Mouse (Mus musculus) hindbrain, embryonic 12.5 days (tissue): ENCODE measurements around the gene D7Ertd443e. TPM values are rescaled to one million over a fixed set of nuclear protein-coding genes. Genes with fewer than 3 reads are reported as not detected.
A peak's percentile ranks its signal among the peaks of the same experiment; 100 is the strongest.

Experiments
- ATAC-seq: fragments of 200-750 bp; cut with Nextera tagmentation; 2 replicates; pipeline ENCODE4 v1.8.0; 2017; ENCODE audit warnings: moderate TSS enrichment; ENCODE audit not compliant: low FRiP score
- H3K27ac ChIP-seq: fragments of 300-500 bp; sonication (generic); 2 replicates; pipeline ENCODE4 v1.5.1; 2016; ENCODE audit warnings: mild to moderate bottlenecking
- H3K27me3 ChIP-seq: fragments of 300-500 bp; sonication (generic); 2 replicates; pipeline ENCODE4 v1.6.1; 2016; ENCODE audit warnings: mild to moderate bottlenecking
- H3K36me3 ChIP-seq: fragments of 300-500 bp; sonication (generic); 2 replicates; pipeline ENCODE4 v1.6.1; 2016; ENCODE audit warnings: mild to moderate bottlenecking
- H3K4me1 ChIP-seq: fragments of 300-500 bp; sonication (generic); 2 replicates; pipeline ENCODE4 v1.6.1; 2016
- H3K4me2 ChIP-seq: fragments of 300-500 bp; sonication (generic); replicated peaks from 2 replicates; pipeline ENCODE4 v1.6.1; 2016; ENCODE audit warnings: mild to moderate bottlenecking
- H3K4me3 ChIP-seq: fragments of 300-500 bp; sonication (generic); 2 replicates; pipeline ENCODE4 v1.5.1; 2016; ENCODE audit warnings: mild to moderate bottlenecking
- H3K9ac ChIP-seq: fragments of 300-500 bp; sonication (generic); 2 replicates; pipeline ENCODE4 v1.6.1; 2016; ENCODE audit warnings: mild to moderate bottlenecking, moderate library complexity
- H3K9me3 ChIP-seq: fragments of 300-500 bp; sonication (generic); replicated peaks from 2 replicates; pipeline ENCODE4 v1.6.1; 2016; ENCODE audit warnings: mild to moderate bottlenecking
- WGBS: fragments of 180-500 bp; shearing (Covaris S2); methylation state at CpG from one replicate; pipeline ENCODE4 v1.1.7; 2016; 5-methylcytosine and 5-hydroxymethylcytosine counted together
- polyA plus RNA-seq: library from polyadenylated mRNA; unstranded; fragments of >200 nt; fragmentation: Nextera tagmentation; extraction: Ambion mirVana; gene quantifications from 2 replicates; pipeline ENCODE4 v1.2.1, GENCODE M21; 2016

Gene D7Ertd443e
- polyA plus RNA-seq, 1 experiment from 2014 or later = 0.35 TPM

- no peak overlapping the region for H3K9ac ChIP-seq
- H3K36me3 ChIP-seq = no peaks in the 10 kb centered on the region
- H3K27me3 ChIP-seq = no peaks in the 10 kb centered on the region
- H3K27ac ChIP-seq = no peak overlapping the region
- H3K4me2 ChIP-seq = no peak overlapping the region
- WGBS = 68% methylated on average over 2 of the region's 2 CpGs
- ATAC-seq = no peak
- no peak overlapping the region for H3K4me3 ChIP-seq
- H3K4me1 ChIP-seq = no peaks in the 10 kb centered on the region
- H3K9me3 ChIP-seq = no peaks in the 10 kb centered on the region
Measured at GRCm38 (mm10) chr7:134237356-134237755, 148.1 kb downstream of the D7Ertd443e start.

- Histone ChIP-seq H3K4me1 (no peaks in the 10 kb centered on the region), H3K9me3 (no peaks in the 10 kb centered on the region), H3K4me2 (no peak overlapping the region), H3K27ac (no peak overlapping the region), H3K4me3 (no peak overlapping the region), H3K9ac (no peak overlapping the region), H3K27me3 (no peaks in the 10 kb centered on the region), H3K36me3 (no peaks in the 10 kb centered on the region)
- ATAC-seq = no peak
Measured at GRCm38 (mm10) chr7:134236727-134237126, 148.7 kb downstream of the D7Ertd443e start.

- Histone ChIP-seq H3K9ac (no peak overlapping the region), H3K27ac (no peak overlapping the region), H3K27me3 (no peaks in the 10 kb centered on the region), H3K4me1 (no peaks in the 10 kb centered on the region), H3K9me3 (no peaks in the 10 kb centered on the region), H3K36me3 (no peaks in the 10 kb centered on the region), H3K4me3 (no peak overlapping the region), H3K4me2 (no peak overlapping the region)
- WGBS = 84% methylated on average over 2 of the region's 2 CpGs
- ATAC-seq = no peak
Measured at GRCm38 (mm10) chr7:134235552-134235951, 149.9 kb downstream of the D7Ertd443e start.

GRCm38 (mm10) chr7:134231378-134232346 lies 153.8 kb downstream of the D7Ertd443e start, which contains the start of gene Adam12:
Gene Adam12, minus strand, starts transcription at chr7:134232146.
- Histone ChIP-seq H3K9ac (no peak within 1 kb of the TSS), H3K27ac (no peak within 1 kb of the TSS), H3K27me3 (no peaks in the 10 kb centered on the region; the same call in 1 of the 2 replicates), H3K9me3 (no peaks in the 10 kb centered on the region), H3K4me1 (peaks cover 12% of the 10 kb centered on the region), H3K4me2 (no peak within 1 kb of the TSS), H3K36me3 (no peaks in the 10 kb centered on the region), H3K4me3 (no peak within 1 kb of the TSS)
- 71% methylated on average over 14 of the region's 14 CpGs for WGBS
- no peak for ATAC-seq

GRCm38 (mm10) chr7:134230708-134231107 lies 154.8 kb downstream of the D7Ertd443e start:
- H3K4me2 ChIP-seq = no peak overlapping the region
- no peaks in the 10 kb centered on the region for H3K9me3 ChIP-seq
- no peak for ATAC-seq
- peaks cover 12% of the 10 kb centered on the region for H3K4me1 ChIP-seq
- peaks cover 8% of the 10 kb centered on the region for H3K27me3 ChIP-seq
- no peak overlapping the region for H3K9ac ChIP-seq
- H3K36me3 ChIP-seq = no peaks in the 10 kb centered on the region
- no peak overlapping the region for H3K4me3 ChIP-seq
- WGBS = 81% methylated on average over 3 of the region's 3 CpGs
- H3K27ac ChIP-seq = no peak overlapping the region

GRCm38 (mm10) chr7:134229899-134230298 lies 155.6 kb downstream of the D7Ertd443e start:
- 100% methylated on average over 2 of the region's 2 CpGs for WGBS
- Histone ChIP-seq H3K36me3 (no peaks in the 10 kb centered on the region), H3K4me3 (no peak overlapping the region), H3K4me1 (peaks cover 17% of the 10 kb centered on the region), H3K9ac (no peak overlapping the region), H3K27me3 (peaks cover 12% of the 10 kb centered on the region), H3K9me3 (no peaks in the 10 kb centered on the region), H3K4me2 (no peak overlapping the region), H3K27ac (no peak overlapping the region)
- ATAC-seq = no peak

- Histone ChIP-seq H3K27me3 (peaks cover 15% of the 10 kb centered on the region), H3K4me1 (peaks cover 22% of the 10 kb centered on the region), H3K36me3 (no peaks in the 10 kb centered on the region), H3K4me3 (no peak overlapping the region), H3K27ac (no peak overlapping the region), H3K9me3 (no peaks in the 10 kb centered on the region), H3K9ac (no peak overlapping the region), H3K4me2 (no peak overlapping the region)
- ATAC-seq = no peak
- WGBS = 23% methylated on average over 13 of the region's 13 CpGs
Measured at GRCm38 (mm10) chr7:134227773-134228455, 157.5 kb downstream of the D7Ertd443e start.

- Histone ChIP-seq H3K4me1 (peaks cover 22% of the 10 kb centered on the region), H3K4me2 (no peak overlapping the region), H3K27me3 (peaks cover 15% of the 10 kb centered on the region), H3K4me3 (no peak overlapping the region), H3K9me3 (no peaks in the 10 kb centered on the region), H3K27ac (no peak overlapping the region), H3K9ac (no peak overlapping the region), H3K36me3 (no peaks in the 10 kb centered on the region)
- WGBS = 75% methylated on average over 4 of the region's 4 CpGs
- ATAC-seq = no peak
Measured at GRCm38 (mm10) chr7:134227101-134227500, 158.4 kb downstream of the D7Ertd443e start.

- no peak overlapping the region for H3K9ac ChIP-seq
- H3K4me1 ChIP-seq = peaks cover 22% of the 10 kb centered on the region
- no peaks in the 10 kb centered on the region for H3K9me3 ChIP-seq
- H3K27me3 ChIP-seq = peaks cover 15% of the 10 kb centered on the region
- WGBS = 73% methylated on average over 3 of the region's 3 CpGs
- no peak for ATAC-seq
- H3K27ac ChIP-seq = no peak overlapping the region
- H3K4me2 ChIP-seq = no peak overlapping the region
- H3K4me3 ChIP-seq = no peak overlapping the region
- no peaks in the 10 kb centered on the region for H3K36me3 ChIP-seq
Measured at GRCm38 (mm10) chr7:134226231-134226630, 159.2 kb downstream of the D7Ertd443e start.

GRCm38 (mm10) chr7:134224741-134225612 lies 160.5 kb downstream of the D7Ertd443e start:
- Histone ChIP-seq H3K4me3 (peak overlapping the region; percentile 65), H3K4me1 (peaks cover 22% of the 10 kb centered on the region), H3K4me2 (peak overlapping the region; percentile 99), H3K9me3 (no peaks in the 10 kb centered on the region), H3K27ac (peak overlapping the region; percentile 48), H3K27me3 (peaks cover 15% of the 10 kb centered on the region), H3K36me3 (no peaks in the 10 kb centered on the region), H3K9ac (peak overlapping the region; percentile 70)
- WGBS = under 1% methylated on average over 87 of the region's 90 CpGs
- peak; percentile 71 for ATAC-seq

GRCm38 (mm10) chr7:134224421-134224740 lies 161.1 kb downstream of the D7Ertd443e start:
- peaks cover 15% of the 10 kb centered on the region for H3K27me3 ChIP-seq
- H3K36me3 ChIP-seq = no peaks in the 10 kb centered on the region
- H3K9me3 ChIP-seq = no peaks in the 10 kb centered on the region
- peak overlapping the region; percentile 70 for H3K9ac ChIP-seq
- under 1% methylated on average over 14 of the region's 14 CpGs for WGBS
- H3K27ac ChIP-seq = no peak overlapping the region
- H3K4me3 ChIP-seq = peak overlapping the region; percentile 65
- H3K4me2 ChIP-seq = peak overlapping the region; percentile 99
- H3K4me1 ChIP-seq = peaks cover 22% of the 10 kb centered on the region
- peak; percentile 17 for ATAC-seq
